Mouse (Mus musculus) testis, postnatal 14 days (tissue): ENCODE data around the gene Ccdc60.

Source experiments
- DNase-seq: peaks from one replicate; pipeline ENCODE4 v3.0.0; 2021; ENCODE audit warnings: low spot score

Ccdc60 gene

DNA sequence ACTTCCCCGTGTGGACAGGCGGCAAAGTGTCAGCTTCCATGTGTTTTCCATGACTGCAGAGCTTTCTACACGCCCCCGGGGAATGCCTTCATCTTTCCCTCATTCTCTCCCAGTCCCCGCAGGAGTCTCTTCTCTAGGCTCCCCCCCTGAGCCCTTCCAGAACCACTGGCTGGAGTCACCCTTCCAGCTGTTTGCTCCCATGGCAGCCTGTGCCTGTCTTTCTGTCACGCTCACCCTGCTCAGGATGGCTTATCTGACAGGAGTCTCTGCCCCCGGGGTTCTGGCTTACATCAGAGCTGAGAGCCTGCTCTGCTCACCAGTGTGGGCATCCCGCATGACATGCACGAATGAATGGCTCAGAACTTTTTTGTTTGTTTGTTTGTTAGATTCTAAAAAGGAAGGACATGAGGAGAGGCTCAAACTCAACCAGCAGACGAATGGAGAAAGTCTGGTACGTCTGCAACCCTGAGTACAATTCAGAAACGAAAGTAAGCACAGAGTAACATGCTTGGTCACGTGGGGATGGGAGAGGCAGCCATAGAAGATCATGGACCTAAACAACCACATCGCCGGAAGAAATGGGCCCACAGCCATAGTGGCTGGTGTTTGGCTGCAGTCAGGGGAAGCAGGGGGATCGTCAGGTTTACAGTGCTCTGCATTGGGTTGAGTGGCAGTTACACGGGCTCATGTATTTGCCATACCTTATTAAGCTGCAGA, 17.1 kb downstream of the Ccdc60 start:
- DNase-seq = no peak

GRCm38 (mm10) chr5:116269212-116270145, 19.3 kb downstream of the Ccdc60 start:
- DNase-seq = no peak

GRCm38 (mm10) chr5:116262689-116263088, 26.1 kb downstream of the Ccdc60 start:
- no peak for DNase-seq

DNA sequence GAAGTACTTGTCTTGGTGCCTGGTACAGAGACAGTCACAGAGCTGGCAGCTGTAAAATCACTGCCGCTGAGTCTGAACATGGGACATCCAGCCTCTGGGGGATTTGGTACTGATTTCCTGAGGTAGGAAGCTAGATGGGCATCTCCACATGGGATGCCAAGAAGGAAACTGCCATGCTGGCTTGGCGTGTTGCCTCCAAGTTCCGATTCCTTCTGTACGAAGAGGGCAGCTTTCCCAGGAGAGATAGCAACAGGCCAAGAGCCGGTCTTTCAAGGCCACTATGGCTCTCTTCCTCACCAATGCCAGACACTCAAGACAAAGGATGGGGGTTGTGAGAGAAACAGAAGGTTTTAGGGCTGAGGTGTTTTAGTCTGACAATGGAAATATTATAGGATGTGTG, 26.8 kb downstream of the Ccdc60 start:
- DNase-seq = no peak

- DNase-seq = no peak
Observed at GRCm38 (mm10) chr5:116260356-116260755, 28.4 kb downstream of the Ccdc60 start.

- no peak for DNase-seq
Observed at GRCm38 (mm10) chr5:116258321-116258860, 30.4 kb downstream of the Ccdc60 start.

GRCm38 (mm10) chr5:116253914-116254313, 34.9 kb downstream of the Ccdc60 start:
- DNase-seq = no peak

DNA sequence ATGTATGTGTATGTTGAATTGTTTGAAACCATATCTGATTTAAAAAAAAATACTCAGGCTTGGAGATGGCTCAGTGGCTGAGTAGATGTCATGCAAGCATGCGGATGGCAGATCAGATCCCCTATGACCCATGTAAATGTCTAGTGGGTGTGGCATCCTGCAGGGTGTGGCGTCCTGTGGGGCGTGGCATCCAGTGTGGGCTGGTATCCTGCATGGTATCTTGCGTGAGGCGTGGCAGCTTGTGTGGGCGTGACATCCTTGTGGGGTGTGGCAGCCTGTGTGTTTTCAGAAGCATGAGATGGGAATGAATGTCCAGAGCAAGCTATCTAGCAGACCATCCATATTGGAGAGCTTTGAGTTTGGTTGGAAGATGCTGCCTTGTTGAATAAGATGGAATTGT, 36.6 kb downstream of the Ccdc60 start:
- DNase-seq = no peak

DNA sequence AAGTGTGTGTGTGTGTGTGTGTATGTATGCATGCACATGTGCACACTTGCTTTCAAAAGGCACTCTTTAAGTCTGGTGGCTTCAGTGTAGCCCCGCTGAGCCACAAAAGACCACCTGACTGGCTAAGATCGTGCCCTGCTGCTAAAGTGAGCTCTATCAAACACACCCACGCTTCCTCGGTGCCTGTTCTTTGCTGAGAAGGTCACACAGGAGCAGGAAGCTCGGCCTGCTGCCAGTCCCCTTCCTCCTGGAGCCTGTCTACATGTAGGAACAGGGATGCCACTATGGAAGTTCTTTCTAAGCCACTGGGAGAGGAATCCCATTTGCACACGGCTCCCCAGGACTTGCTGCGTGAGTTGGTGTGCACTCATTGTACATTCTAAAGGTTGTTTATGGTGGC, 42.1 kb downstream of the Ccdc60 start:
- no peak for DNase-seq

- DNase-seq = no peak
Observed at GRCm38 (mm10) chr5:116244476-116244875, 44.3 kb downstream of the Ccdc60 start.

DNA sequence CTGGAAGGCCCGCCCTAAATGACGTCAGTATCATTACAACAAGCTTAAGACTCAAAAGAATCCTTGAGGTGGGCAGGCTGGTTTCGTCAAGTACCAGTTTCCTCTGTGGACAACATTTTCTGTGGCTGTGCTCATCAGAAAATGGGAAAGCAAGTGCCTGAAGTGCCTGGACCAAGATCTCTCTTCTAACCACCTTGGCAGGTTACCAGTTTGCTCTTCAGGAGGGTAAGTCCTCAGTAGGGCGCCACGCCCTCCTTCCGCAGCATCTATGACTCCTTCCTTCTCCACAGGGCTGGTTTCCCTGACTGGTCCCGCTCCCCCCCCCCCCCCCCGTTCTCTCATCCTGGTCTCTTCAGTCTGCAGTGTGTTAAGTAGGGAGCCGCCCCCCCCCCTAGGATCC, 45.2 kb downstream of the Ccdc60 start:
- DNase-seq = no peak

DNA sequence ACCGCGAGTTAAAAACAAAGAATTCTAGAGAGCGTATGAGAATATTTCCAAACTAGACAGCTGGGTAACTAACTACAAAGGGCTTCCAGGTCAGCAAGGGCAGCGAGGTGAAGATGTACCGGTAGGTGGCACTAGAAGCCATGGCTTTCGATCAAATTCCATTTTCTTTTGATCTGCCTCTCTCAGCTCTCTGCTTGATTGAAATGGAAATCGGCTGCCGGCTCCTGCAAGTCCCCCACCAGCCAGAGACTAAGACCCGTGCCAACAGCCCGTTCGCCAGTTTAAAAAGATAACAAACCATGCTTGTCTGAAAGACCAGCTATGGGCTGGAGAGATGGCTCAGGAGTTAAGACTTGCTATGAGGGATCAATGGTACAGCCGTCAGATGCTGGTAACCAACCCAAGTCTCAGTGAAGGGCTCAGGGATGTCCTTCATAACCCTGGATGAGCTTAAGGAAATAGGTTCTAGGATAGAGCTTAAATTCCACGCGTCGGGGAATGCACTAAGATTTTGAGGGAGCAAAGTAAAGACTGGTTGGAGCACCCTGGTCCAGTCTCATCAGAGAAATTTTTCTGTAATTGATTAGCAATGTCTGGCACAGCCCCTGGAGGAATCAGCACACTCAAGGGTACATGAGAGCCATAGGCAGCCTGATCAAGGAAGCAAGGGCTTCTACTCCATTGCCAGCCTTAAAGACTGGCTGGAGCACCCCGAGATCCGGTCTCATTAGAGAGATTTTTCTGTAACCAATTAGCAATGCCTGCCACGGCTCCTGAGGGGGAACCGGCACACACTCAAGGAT, 56.7 kb downstream of the Ccdc60 start:
- DNase-seq = no peak

DNA sequence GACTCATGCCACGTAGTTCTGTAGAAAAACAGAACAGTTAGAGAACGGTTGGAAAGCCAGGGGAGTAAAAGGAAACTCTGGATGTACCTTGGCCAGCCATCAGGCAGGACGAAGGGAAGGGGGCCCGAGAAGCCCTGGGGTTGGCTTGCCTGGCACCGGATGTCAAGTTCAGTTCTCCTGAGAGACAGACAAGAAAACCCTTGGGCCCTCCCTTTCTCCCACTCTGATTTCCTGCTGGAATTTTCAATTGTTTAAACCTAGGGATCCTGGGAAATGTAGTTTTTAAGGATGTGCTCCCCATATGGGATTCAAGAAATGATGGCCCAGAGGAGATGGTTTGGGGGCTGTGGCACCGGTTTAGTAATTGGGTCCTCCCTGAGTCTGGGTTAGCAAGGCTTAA, 60.4 kb downstream of the Ccdc60 start:
- no peak for DNase-seq

GRCm38 (mm10) chr5:116224023-116224422, 64.8 kb downstream of the Ccdc60 start:
- DNase-seq = no peak

DNA sequence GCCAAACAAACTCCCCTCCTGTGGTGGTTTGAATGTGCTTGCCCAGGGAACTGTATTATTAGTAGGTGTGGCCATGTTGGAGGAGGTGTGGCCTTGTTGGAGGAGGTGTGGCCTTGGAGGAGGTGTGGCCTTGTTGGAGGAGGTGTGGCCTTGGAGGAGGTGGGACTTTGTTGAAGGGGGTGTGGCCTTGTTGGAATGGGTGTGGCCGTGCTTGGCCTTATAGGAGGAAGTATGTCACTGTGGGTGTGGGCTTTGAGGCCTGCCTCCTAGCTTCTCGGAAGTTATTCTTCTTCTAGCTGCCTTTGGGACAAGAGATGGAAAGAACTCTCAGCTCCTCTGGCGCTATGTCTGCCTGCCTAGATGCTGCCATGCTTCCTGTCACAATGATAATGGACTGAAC, 66.9 kb downstream of the Ccdc60 start:
- no peak for DNase-seq

- DNase-seq = no peak
Observed at GRCm38 (mm10) chr5:116219288-116219687, 69.5 kb downstream of the Ccdc60 start.

DNA sequence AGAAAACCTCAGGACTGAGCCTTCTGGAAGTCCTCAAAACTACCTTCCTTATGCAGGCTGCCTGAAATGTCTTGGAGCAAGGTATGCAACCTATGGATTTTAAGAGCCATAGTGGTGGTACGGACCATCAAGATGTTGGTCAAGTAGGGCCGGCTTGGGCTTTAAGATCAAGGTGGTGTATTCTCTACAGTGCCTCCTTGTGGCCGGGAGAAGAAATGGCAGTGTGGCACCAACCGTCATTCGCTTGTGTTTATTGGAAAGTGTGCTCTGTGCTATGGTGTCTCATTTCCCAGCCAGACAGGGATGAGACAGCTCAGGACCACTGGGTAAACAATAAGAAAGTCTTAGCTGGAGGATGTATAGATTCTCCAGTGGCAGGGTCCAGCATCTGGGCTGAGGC, 76.1 kb downstream of the Ccdc60 start:
- no peak for DNase-seq

DNA sequence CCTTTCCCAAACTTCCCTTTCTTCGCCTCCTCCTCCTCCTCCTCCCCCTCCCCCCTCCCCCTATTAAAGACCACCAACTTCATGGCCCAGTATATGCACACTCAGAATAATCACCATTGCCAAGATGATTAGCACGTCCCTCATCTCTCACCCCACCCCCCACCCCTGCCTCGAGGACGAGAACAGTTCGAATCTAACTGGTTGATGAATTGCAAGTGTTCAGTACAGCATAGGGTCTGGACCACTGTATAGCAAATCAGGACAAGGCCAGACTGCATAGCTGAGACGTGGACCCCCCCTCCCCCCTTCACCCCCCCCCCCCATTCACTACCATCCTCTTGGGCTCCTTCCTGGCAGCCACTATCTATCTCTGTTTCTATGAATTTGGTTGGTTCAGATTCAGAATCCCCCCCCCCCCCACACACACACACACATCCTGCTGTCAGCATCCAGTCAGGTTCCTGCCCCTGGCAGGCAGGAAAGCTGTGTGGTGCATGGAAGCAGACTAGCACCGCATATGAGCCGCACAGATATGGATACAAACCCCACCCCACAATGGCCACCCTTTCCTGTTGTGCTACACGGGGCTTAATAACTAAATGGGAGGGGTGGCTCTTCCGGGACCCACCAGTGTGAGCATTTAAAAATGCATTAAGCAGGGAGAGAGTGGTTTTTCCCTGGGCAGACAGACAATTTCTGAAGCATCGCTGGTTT, 79.2 kb downstream of the Ccdc60 start:
- no peak for DNase-seq

- DNase-seq = no peak
Observed at GRCm38 (mm10) chr5:116208741-116209368, 79.9 kb downstream of the Ccdc60 start.

DNA sequence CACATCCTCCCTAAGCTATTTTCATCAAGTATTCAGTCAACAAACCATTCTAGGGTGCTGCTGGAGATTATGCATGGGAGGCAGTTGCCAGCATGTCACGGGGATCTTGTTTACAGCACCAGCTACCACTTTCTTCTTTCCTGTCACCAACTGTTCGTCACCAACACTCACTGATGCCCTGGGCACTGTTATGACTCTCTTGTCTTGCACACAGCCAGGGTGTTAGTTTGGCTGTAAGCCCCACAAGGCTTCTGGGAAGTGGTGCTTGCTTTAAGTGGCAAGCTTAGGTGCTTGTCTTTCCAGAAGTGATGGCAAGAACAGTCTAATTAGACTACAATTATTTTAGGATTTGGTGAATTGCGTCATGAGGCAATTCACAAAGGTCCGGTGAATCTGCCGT, 86.1 kb downstream of the Ccdc60 start:
- no peak for DNase-seq

GRCm38 (mm10) chr5:116194499-116194898, 94.3 kb downstream of the Ccdc60 start:
- no peak for DNase-seq
